Mouse (Mus musculus): Measurements from ENCODE around the gene Exd1.

GRCm38 (mm10) chr2:119546848-119547521 is 442 bp downstream of the Exd1 start:
- TF ChIP-seq CTCF (conservative IDR thresholded peaks at IDR 0.05; ENCODE audit: insufficient read depth, insufficient read length, low read depth, low read length) (peak; percentile 70), POLR2A (IDR thresholded peaks at IDR 0.05; ENCODE audit: low read depth, low read length) (no peak)

All from kidney, adult 2 months (tissue).